Mouse (Mus musculus): ENCODE measurements around the gene Ell2. TPM values are rescaled to one million over a fixed set of nuclear protein-coding genes. Genes with fewer than 3 reads are reported as not detected.
A peak's percentile ranks its signal among the peaks of the same experiment; 100 is the strongest.

Ell2 gene
- total RNA-seq, 2 experiments from 2014 or later, result 3.5 to 6.7 TPM

- peak; percentile 75 for ATAC-seq (replicated peaks; ENCODE audit: poor library complexity, severe bottlenecking)
Measured at GRCm38 (mm10) chr13:75797369-75798141, 91.0 kb downstream of the Ell2 start.

- ATAC-seq (replicated peaks; ENCODE audit: poor library complexity, severe bottlenecking), result peak; percentile 36
Measured at GRCm38 (mm10) chr13:75798413-75799302, 92.1 kb downstream of the Ell2 start.

GRCm38 (mm10) chr13:75799421-75799820 is 92.9 kb downstream of the Ell2 start:
- ATAC-seq (replicated peaks; ENCODE audit: poor library complexity, severe bottlenecking), result no peak

GRCm38 (mm10) chr13:75807969-75808368 is 101.4 kb downstream of the Ell2 start:
- ATAC-seq (replicated peaks; ENCODE audit: poor library complexity, severe bottlenecking), result no peak

GRCm38 (mm10) chr13:75809957-75810356 is 103.4 kb downstream of the Ell2 start:
- peak; percentile 100 for ATAC-seq (replicated peaks; ENCODE audit: poor library complexity, severe bottlenecking)

- ATAC-seq (replicated peaks; ENCODE audit: poor library complexity, severe bottlenecking), result peak; percentile 28
Measured at GRCm38 (mm10) chr13:75817183-75817582, 110.6 kb downstream of the Ell2 start.

- ATAC-seq (replicated peaks; ENCODE audit: poor library complexity, severe bottlenecking), result no peak
Measured at GRCm38 (mm10) chr13:75818486-75818885, 111.9 kb downstream of the Ell2 start.

GRCm38 (mm10) chr13:75818945-75819706 is 112.6 kb downstream of the Ell2 start:
- ATAC-seq (replicated peaks; ENCODE audit: poor library complexity, severe bottlenecking), result no peak

- ATAC-seq (replicated peaks; ENCODE audit: poor library complexity, severe bottlenecking), result peak; percentile 75
Measured at GRCm38 (mm10) chr13:75819898-75820297, 113.3 kb downstream of the Ell2 start.

Other genes starting within 250 kb of the Ell2 start
- 143 and 158 TPM in 2 replicates for gene Glrx, start 133.1 kb downstream of the Ell2 start, total RNA-seq (2014; fragmentation: Nextera tagmentation)
- gene Glrx, start 133.1 kb downstream of the Ell2 start, total RNA-seq (2017), result 130 and 142 TPM in 2 replicates
- 3.2 and 8.0 TPM in 2 replicates for gene Rhobtb3, start 237.2 kb downstream of the Ell2 start, total RNA-seq (2014; fragmentation: Nextera tagmentation)
- 6.7 and 22.0 TPM in 2 replicates for gene Rhobtb3, start 237.2 kb downstream of the Ell2 start, total RNA-seq (2017)